Mouse (Mus musculus) spleen, postnatal 36 days (tissue): ENCODE data around the gene Mapre1.
A peak's percentile ranks its signal among the peaks of the same experiment; 100 is the strongest.

Experiments
- DNase-seq, 2 experiments: peaks; one replicate each; pipeline ENCODE4 v3.0.0; 2022; ENCODE audit warnings: low spot score in 2 of 2, mixed read lengths in 1 of 2

Gene Mapre1

GRCm38 (mm10) chr2:153778638-153779362 lies 37.7 kb downstream of the Mapre1 start:
- peak; percentile 79 to 80 for DNase-seq

GRCm38 (mm10) chr2:153779394-153779981 lies 38.4 kb downstream of the Mapre1 start, which contains the start of gene Efcab8:
Gene Efcab8 (plus strand): TSS chr2:153779931.
- peak; percentile 23 to 28 for DNase-seq

- no peak for DNase-seq
Measured at GRCm38 (mm10) chr2:153781181-153781580, 40.1 kb downstream of the Mapre1 start.

GRCm38 (mm10) chr2:153784668-153785067 lies 43.6 kb downstream of the Mapre1 start:
- DNase-seq: peak; percentile 20 to 56

- no peak for DNase-seq
Measured at GRCm38 (mm10) chr2:153793366-153793765, 52.3 kb downstream of the Mapre1 start.

- no peak for DNase-seq
Measured at GRCm38 (mm10) chr2:153795090-153795489, 54.0 kb downstream of the Mapre1 start.

- DNase-seq: peak in 1 of 2 experiments; percentile 13
Measured at GRCm38 (mm10) chr2:153807464-153807863, 66.4 kb downstream of the Mapre1 start.

- DNase-seq: no peak
Measured at GRCm38 (mm10) chr2:153808146-153808545, 67.1 kb downstream of the Mapre1 start.

- no peak for DNase-seq
Measured at GRCm38 (mm10) chr2:153808841-153809240, 67.8 kb downstream of the Mapre1 start.

GRCm38 (mm10) chr2:153809921-153810320 lies 68.8 kb downstream of the Mapre1 start:
- DNase-seq: no peak

GRCm38 (mm10) chr2:153822005-153822543 lies 81.0 kb downstream of the Mapre1 start:
- no peak for DNase-seq
